Mouse (Mus musculus): ENCODE data around the gene Best1.

Best1 gene

DNA sequence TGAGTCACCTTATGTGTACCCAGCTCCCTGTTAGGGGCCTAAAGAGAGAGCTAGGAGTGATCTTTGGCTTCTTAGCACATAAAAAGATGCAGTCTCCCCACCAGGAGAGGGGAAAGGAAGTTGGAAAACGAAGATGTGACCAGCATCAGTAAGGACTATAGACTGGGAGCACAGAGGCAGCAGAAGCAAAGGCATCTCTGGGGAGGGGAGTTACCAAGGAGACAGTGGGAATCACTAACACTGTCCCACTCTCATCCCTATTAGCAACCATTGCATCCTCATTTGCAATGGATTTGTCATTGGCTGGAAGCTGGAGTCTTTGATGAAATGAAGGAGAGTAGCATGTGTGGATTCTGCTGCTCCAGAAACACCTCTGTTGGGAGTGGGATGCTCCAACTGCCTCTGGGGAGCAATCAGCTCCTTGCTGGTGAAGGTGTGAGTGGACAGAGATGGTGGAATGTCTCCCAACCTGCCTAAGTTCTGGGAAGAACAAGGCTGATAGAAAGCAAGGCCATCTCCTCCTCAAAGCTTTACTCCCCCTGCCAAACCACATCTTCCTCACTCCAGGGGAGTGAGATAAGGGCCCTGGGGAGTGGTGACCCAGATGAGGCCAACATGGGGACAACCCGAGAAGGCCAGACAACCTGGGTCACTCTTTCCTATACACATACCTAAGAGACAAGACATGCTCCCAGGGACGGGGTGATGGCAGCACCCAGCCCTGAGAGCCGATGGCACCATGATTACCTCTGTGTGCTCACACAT is 44.6 kb downstream of the Best1 start:
- no peak for DNase-seq

DNA sequence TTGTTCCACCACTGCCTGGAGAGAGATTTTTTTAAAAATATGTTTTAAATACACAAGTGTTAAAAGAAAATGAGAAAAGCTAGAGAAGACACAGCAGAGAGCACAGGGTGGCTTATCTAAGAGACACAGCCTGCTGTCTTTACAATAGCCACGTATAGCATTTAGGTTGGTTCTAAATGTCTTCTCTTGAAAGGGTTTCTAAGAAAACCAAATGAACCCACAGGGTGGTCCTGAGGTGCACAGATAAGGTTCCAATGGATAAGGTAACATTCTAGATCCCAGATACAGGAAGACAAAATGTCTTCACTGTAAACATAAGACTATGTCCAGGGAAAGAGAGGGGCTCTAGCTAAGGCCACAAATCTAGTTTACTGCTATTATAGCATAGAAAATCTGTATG is 46.0 kb downstream of the Best1 start:
- no peak for DNase-seq

DNA sequence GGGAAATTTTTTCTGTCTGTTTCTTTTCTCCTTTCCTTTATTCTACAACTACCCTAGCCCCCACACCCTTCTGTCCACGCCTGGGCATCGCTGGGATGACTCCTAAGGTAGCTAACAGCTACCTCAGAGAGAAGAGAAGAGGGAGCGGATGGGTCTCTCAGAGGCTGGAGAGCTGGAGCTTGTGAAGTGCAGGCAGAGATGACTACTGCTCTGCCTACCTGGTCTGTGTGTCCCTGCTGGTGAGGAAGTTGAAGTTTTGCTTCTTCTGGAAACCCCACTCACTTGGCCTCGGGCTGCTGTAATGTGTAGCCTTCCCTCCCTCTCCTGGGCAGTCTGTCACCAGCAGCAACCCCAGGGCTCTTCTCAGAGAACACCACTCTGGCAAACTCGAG is 46.6 kb downstream of the Best1 start:
- DNase-seq = peak; percentile 40 to 48

DNA sequence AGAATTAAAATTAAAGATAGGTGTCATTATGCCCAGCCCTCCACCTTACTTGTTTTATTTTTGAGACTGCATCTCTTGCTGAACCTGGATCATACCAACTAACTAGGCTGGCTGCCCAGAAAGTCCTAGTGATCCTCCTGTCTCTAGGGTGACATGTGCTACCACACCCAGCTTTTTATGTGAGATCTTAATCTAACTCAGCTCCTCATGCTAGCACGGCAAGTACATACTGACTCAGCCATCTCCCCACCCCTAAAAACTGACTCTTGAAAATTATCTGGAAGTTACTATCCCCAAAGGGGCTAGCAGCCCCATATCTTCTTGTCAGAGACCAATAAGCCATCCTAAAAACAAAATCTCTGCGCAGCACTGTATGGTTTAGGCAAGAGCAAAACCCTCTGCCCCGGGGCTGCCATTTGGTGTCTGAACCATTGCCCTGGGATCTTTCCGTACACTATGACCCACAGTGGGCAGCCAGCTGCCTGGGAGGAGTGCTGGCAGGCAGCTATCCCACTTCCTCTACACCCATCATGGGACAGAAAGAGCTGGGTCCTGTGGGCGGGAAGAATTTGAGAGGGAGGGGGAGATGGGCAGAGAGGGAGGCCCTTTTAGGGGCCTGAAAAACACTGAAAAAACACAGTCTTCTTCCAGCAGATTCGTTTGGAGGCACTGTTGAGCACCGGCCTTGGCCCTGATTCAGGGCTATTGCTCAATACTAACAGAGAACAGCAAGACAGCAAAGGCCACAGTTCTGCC is 47.2 kb downstream of the Best1 start:
- peak; percentile 84 to 93 for DNase-seq

DNA sequence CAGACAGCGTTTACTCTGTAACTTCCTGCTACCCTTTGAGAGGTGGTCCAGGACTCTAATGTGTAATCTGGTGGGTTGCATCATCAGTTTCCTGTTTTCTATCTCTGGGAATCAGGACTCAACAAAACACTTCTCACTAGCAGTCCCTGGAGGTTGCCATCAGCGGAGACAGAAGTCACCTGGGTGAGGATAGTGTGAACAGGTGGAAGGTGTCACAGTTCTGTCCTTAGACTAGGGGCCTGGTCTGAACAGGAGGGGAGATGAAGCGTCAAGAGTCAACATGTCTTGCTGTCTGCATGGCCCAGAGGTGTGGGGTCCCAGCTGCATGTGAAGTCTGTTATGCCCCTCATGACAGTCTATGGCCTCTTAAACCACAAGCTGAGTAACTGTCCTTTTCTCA is 48.5 kb downstream of the Best1 start:
- DNase-seq = no peak

DNA sequence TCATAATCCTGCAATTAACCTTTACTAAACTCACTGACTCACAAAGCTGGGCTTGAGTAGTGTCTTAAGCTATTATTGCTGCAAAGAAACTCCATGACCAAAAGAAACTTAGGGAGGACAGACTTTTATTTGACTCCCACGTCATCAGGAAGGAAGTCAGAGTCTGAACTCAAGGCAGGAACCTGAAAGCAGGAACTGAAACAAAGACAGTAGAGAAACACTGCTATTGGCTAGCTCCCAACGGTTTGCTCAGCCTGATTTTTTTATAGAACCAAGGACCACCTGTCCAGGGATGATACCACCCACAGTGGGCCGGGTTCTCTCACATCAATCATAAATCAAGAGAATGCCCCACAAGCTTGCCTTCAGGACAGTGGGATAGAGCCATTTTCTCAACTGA is 49.0 kb downstream of the Best1 start:
- no peak for DNase-seq

DNA sequence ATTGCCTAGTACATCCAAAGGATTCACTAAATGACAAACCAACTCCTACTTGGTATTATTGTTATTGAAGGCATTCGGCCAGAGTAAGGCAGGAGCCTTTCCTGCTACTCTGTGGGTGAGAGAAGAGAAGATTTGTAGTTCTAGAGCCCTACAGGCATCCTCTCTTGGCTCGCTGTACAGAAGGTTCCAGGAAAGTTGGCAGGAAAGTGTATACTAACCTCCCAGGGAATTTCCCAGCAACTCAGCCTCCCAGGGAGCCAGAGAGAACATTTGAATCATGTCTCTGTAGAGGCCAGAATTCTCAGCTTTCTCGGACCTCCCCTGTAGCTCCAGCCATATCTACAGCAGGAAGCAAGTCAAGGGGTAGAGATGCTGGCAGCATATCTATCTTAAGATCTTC is 54.4 kb downstream of the Best1 start:
- DNase-seq = peak; percentile 41 to 71

DNA sequence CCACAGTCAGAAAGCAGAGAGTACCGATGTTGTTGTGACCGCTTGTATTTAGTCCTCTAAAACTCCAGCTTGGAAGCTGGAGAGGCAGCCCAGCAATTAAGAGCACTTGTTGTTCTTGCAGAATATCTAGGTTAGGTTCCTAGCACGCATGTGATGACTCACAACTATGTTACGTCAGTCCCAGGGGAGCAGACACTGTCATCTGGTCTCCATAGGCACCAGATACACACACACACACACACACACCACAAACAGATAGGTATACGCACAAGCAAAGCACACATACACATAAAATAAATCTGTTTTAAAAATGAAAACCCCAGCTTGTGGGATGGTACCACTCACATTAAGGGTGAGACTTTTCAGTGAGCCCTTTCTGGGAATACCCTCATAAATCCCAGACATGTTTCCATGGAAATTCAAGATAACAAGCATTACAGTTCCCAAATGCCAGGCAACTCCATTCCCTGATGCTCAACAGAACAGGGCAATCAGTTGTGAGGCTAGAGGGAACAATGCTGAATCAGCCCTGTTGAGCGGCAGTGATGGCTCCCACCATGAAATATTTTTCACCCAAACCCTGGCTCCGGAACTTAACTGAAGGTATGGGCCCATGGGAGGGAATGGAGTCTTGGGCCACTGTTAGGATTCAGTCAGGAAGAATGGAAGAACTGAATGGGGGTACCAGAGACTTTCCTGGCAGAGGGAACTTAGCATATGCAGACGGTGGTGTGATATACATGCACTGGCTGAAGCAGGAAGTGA is 55.5 kb downstream of the Best1 start:
- DNase-seq = no peak

DNA sequence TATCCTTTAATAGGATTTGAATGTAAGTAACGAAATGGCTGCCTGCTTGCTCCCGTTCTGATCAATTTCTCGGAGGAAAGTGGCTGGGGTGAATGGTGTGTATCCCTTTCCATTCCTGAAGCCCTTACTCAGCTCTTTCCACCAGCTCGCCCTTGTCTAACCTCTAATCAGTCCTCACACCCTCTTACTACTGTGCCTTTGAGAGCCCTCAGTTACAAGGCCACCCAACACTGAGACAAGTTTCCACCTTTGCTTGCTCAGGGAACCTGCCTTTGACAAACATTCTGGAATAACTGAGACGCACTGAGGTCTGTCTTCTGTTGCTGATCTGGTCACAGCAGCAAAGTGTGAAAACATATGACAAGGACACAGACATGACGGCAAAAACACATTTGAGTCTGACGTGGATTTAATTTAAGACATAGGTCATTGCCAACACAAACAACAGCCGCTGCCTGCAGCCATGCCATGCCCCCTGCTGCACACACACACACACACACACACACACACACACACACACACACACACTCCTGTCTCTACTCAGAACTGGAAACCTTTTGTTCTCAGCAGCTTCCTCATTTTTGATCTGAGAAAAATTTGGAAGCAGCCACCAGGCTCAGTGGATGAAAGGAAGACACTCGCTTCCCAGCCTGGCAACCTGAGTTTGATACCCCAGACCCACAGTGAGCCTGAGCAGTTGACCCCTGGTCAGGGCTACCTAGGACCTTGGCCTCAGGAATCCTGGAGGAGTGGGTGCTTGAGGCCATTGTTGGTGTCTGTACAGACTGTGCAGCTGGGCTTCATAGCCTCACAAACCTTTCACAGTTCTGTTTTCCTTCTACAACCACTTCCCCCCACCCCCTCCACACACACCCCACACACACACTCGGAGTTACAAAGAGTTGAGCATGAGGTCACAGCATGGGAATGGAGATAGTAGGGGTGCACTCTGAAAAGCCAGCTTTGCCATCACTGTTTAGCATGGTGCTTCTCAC is 58.6 kb downstream of the Best1 start:
- DNase-seq = peak in 1 of 2 experiments; percentile 21

DNA sequence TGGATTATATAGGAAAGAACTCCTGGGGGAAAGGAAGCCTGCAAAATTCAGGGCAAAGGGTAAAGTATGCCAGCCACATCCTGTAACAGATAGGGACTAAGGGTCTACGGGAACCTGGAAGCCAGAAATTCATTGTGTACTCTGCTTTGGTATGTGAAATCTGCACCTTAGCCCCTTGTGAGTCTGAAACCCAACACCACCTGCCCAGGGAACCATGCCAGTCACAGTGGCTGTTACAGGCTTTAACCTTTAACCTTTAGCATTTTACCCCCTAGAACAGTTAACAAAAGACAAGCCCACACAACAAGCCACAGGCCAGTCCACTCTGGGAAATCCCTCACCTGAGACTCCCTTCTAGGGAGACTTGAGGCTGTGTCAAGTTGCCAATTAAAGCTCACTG is 59.6 kb downstream of the Best1 start:
- peak; percentile 44 to 52 for DNase-seq

DNA sequence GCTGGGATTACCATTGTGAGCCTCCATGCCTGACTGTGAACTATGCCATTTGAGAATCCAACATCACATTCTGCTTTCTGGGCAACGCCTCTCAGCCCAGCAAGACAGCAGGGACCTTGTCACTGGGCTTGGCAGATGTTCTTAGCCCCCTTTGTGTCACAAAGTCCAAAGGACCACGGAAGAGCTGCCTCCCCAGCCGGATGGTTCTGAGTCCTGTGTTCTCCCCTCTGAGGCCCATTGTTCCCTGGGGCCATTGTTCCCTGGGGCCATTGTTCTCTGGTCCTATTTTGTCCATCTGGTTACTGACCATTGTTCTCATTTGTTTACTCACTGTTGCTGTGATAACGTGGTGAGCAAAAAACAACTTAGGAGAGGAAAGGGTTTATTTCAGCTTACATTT is 60.5 kb downstream of the Best1 start:
- DNase-seq = no peak

DNA sequence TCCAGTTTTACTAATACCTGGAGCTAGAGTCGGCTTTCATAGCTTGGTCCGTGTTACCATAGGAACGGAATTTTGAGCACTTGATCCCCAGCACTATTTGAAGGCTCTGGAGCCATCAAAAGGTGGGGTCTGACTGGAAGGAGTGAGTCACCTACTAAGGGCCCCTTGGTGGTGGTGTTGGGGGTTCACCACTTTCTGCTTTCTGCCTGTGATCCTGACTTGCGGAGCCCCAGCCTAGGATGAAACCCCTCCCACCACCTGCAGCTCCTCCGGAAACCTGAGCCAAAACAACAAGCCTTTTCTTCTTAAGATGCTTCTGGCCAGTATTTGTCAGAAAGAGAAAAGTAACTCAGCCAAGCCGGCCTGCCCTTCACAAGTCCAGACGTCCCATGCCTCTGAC is 61.6 kb downstream of the Best1 start:
- DNase-seq = no peak

DNA sequence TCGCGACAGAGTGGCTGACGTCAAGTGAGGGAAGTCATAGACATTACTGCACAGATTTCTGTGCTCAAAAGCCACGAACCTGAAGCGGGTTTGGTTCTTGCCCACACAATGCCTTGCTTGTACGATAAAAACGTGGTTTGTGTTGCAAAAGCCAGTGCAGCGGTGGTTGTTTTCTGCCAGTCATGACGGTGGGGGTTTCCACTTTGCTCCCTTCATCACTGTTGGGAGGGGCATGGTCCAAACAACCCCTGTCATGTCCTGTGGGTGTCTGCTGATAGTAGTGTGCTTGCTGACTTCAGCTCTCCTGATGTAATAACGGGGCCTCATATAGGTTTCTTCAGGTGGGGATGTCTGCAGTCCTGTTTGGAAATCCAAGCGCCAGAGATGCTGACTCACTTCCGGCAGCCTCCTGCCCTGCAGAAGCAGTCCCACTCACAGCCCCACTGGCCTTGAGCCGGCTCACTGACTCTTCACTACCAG is 62.6 kb downstream of the Best1 start:
- DNase-seq = peak in 1 of 2 experiments; percentile 40

DNA sequence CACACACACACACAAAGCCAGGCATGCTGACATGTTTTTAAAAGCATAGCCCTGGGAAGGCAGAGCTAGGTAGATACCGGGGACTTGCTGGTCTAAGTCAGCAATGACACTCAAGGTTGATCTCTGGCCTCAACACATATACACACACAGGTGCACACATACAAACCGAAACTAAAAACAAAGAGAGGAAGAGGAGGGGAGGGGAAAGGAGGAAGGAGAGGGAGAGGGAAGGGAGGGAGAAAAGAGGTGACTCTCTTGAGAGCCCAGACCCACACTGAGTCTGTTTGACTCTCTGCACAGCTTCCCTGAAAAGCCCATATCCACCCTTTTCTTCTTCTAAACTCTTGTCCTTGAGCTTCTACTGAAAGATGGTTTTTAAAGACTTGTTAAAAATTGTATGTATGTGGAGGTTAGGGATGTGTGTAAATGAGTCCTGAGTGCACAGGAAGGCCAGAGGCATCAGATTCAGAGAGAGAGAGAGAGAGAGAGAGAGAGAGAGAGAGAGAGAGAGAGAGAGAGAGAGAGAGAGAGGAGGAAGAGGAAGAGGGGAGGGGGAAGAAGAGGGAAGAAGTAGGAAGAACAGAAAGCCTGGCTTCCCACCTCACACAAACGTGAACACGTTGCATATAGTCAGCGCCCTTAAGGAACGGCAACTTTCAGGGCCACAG is 63.1 kb downstream of the Best1 start:
- no peak for DNase-seq

DNA sequence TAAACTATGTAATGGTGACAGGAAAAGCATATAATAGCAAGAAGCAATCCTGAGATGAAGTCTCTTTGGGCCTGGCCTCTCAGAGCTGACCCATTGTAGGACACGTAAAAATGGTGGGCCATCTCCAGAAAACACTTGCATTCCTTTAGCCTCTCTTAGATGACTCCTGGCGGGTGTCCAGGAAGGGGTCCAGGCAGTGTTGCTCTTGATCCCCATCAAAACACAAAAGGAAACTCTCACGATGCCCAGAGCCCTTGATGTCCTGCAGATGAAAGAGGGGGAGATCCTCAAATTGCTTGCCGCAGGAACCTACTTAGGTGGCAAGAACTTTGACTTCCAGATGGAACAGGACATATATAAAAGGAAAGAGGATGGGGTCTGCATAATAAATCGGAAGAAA is 64.0 kb downstream of the Best1 start:
- DNase-seq = no peak

DNA sequence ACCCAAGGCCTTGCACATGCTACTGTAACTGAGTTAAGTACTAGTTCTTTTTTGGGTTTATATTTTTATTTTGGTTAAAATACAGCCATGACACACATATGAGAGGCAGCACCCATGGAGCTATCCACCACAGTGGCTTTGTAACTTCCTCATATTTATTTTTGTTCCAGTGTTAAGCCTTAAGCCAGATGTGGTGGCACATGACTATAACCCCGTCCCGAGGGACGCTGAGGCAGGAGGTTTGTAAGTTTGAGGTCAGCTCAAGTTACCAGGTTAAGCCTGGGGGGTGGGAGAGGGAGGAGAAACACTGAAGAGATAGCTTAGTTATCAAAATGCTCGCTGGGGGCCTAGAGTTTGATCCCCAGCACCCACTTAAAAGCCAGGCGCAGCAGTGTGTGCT is 64.9 kb downstream of the Best1 start:
- DNase-seq = no peak
